Comparison of ENCODE assay signal across 13 mouse cellular contexts in genomic region chr9:88065777-88066176, GRCm38 (mm10).
"Had no signal": no experiment of that assay in that cellular context is flagged by ENCODE, and none has a peak within 500 bp of the region (broad histone marks: within the 10 kb centered on the region; RNA-seq: fewer than 3 reads in every experiment).

No protein-coding gene starts in this region.

- H3K27ac ChIP-seq: left cerebral cortex, adult 2 months; liver, embryonic 14.5 days; midbrain, embryonic 10.5 days; neural tube, embryonic 12.5 days; stomach, postnatal 0 days had no signal

- DNase-seq: kidney, adult 9 months; kidney, postnatal 36 days; lung, adult 18-20 months; lung, postnatal 4 days; midbrain, embryonic 14.5 days; thymus, postnatal 4 days had no signal

- H3K9me3 ChIP-seq: midbrain, embryonic 10.5 days; neural tube, embryonic 12.5 days had no signal

- H3K9ac ChIP-seq: limb, embryonic 13.5 days; liver, embryonic 14.5 days; neural tube, embryonic 12.5 days had no signal

- H3K4me2 ChIP-seq: limb, embryonic 13.5 days; neural tube, embryonic 12.5 days had no signal

- H3K27me3 ChIP-seq: neural tube, embryonic 12.5 days had no signal

- H3K4me3 ChIP-seq: left cerebral cortex, adult 2 months; limb, embryonic 13.5 days; midbrain, embryonic 10.5 days; neural tube, embryonic 12.5 days had no signal

- ATAC-seq: lung, postnatal 0 days had no signal

- H3K36me3 ChIP-seq: limb, embryonic 13.5 days; midbrain, embryonic 10.5 days; neural tube, embryonic 12.5 days had no signal
